Mouse (Mus musculus): Measurements from ENCODE around the gene Ltb4r2. TPM values are rescaled to one million over a fixed set of nuclear protein-coding genes. Genes with fewer than 3 reads are reported as not detected.
"Not testable (repeated sequence)": the region's sequence is repeated elsewhere in the genome, so short reads cannot be mapped to it uniquely, and the experiment has no call there.

Ltb4r2 gene
- polyA plus RNA-seq, 1 experiment from 2014 or later, result 0.31 TPM

DNA sequence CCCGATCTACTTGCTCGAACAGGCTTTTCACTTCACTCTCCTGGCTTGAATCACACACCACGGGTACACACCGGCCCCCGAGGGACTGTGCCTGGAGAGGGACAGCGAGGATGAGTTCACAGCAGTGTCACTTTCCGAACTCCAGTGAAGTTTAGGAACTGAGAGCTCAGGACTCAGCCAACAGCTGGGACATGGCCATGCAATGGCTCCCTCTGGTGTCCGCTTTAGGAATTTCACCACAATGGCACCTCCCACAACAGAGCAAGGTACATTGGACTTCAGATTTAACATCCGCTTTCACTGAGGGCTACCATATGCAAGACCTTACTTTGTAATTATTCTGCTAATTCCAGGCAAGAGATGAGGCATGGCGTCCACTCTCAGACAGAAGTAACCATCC is 17.5 kb upstream of the Ltb4r2 start:
- Histone ChIP-seq H3K4me2 (replicated peaks) (peak overlapping the region; percentile 48), H3K4me3 (replicated peaks) (peak overlapping the region; percentile 10; the same call in 1 of the 2 replicates), H3K9ac (0 out of 2 replicates have a peak overlapping the region, but pooled peaks have one; percentile 30), H3K27me3 (replicated peaks) (no peaks in the 10 kb centered on the region), H3K36me3 (peaks cover 8% of the 10 kb centered on the region), H3K9me3 (no peaks in the 10 kb centered on the region), H3K27ac (no peak overlapping the region), H3K4me1 (replicated peaks) (peaks cover 26% of the 10 kb centered on the region)
- 17% methylated on average over 10 of the region's 10 CpGs for WGBS
- ATAC-seq, result peak; percentile 72

DNA sequence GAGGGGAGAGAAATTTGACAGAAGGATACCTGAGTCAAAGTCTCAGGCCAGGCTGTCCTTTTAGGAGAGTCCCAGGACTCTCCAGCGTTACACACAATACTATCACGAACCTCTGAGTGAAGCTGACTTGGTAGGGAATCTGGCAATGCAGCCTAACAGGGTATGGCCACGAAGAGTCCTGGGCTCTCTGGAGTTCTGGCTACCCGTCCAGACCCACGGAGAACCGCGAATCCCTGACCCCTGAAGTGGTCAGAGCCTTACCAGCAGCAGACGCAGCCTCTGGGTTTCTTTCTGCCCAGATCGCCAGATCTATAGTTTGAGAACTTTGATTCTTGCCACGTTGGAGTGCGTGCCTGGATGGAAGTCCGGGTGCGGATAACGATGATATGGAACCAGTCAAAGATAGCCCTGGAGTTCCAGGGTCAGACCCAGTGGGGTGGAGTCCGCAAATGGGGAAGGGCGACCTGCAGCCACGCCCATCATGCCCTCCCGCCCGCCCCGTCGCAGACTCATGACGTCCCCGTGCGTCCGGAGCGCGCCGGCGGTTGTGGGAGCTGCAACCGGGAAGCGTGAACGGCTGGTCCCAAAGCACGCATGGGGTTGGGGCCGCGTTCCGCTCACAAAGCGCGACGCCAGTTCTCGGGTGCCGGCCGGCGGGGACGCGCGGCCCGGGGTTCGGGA is 15.9 kb upstream of the Ltb4r2 start, which contains the start of the genes Dhrs1 and Nop9:
Gene Dhrs1, minus strand, starts transcription at position 511 of the 681 bp plus-strand sequence.
Gene Nop9, plus strand, starts transcription at position 514 of the 681 bp plus-strand sequence.
- Histone ChIP-seq H3K27me3 (replicated peaks) (no peaks in the 10 kb centered on the region), H3K4me3 (replicated peaks) (peak within 1 kb of the TSS; percentile 92), H3K9me3 (no peaks in the 10 kb centered on the region), H3K4me1 (replicated peaks) (peaks cover 26% of the 10 kb centered on the region), H3K36me3 (peaks cover 15% of the 10 kb centered on the region), H3K9ac (peak within 1 kb of the TSS; percentile 81), H3K4me2 (replicated peaks) (peak within 1 kb of the TSS; percentile 89), H3K27ac (peak within 1 kb of the TSS; percentile 56)
- ATAC-seq, result peak; percentile 95
- 1% methylated on average over 42 of the region's 48 CpGs for WGBS

DNA sequence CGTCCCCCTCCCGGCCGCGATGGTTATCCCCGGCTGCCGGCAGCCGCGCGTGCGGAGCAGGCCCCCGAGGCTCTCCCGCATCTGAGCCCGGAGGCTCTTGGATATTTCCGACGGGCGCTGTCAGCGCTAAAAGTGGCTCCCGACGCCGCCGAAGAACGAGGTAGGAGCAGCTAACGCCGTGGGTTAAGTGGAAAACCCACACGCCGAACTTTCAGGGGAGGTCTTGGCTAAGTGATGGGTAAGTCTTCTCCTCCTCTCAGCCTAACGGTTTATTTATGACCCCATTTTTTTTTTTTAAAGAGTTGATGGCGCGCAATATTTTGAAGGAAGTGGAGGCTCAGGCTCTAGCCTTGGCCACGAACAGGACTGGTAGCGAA is 15.4 kb upstream of the Ltb4r2 start:
- Histone ChIP-seq H3K4me2 (replicated peaks) (peak overlapping the region; percentile 89), H3K9ac (peak overlapping the region; percentile 81), H3K4me3 (replicated peaks) (peak overlapping the region; percentile 92), H3K9me3 (no peaks in the 10 kb centered on the region), H3K36me3 (peaks cover 17% of the 10 kb centered on the region; the same call in 1 of the 2 replicates), H3K27ac (peak overlapping the region; percentile 51; the same call in 1 of the 2 replicates), H3K4me1 (replicated peaks) (peaks cover 26% of the 10 kb centered on the region), H3K27me3 (replicated peaks) (no peaks in the 10 kb centered on the region)
- ATAC-seq, result no peak
- WGBS, result under 1% methylated on average over 31 of the region's 31 CpGs

DNA sequence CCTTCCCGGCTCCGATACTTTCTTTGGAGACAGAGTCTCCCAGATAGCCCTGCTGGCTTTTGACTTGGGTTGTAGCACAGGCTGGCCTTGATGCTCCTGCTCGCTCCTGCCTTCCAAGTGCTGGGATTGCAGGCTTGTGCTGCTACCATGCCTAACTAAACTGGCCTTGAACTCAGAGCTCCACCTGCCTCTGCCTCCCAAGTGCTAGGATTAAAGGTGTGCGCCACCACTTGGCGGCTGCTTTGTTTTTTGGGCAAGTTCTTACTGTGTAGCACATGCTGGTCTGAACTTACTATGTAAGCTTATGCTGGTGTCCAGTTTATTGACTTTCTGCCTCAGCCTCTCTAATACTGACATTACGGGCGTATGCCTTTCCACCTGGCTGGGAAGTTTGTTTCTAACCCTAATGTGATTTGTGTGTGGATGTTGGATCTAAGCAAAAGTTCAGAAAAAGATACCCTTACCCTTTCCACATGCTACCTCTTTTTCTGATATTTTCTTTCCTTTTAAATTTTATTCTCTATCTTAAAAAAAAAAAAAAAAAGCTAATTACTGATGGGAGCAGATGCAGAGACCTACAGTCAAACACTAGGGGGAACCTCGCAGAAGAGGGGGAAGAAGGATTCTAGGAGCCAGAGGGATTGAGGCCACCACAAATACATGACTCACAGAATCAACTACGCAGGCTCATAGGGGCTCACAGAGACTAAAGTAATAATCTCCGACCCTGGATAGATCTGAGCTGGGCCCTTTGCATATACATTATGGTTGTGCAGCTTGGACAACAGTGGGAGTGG is 14.0 kb upstream of the Ltb4r2 start:
- WGBS, result 89% methylated on average over 10 of the region's 10 CpGs
- Histone ChIP-seq H3K4me3 (replicated peaks) (no peak overlapping the region), H3K4me1 (replicated peaks) (peaks cover 26% of the 10 kb centered on the region), H3K4me2 (replicated peaks) (peak overlapping the region; percentile 89), H3K9ac (no peak overlapping the region), H3K9me3 (no peaks in the 10 kb centered on the region), H3K27me3 (replicated peaks) (no peaks in the 10 kb centered on the region), H3K27ac (no peak overlapping the region), H3K36me3 (peaks cover 28% of the 10 kb centered on the region)
- ATAC-seq, result no peak

DNA sequence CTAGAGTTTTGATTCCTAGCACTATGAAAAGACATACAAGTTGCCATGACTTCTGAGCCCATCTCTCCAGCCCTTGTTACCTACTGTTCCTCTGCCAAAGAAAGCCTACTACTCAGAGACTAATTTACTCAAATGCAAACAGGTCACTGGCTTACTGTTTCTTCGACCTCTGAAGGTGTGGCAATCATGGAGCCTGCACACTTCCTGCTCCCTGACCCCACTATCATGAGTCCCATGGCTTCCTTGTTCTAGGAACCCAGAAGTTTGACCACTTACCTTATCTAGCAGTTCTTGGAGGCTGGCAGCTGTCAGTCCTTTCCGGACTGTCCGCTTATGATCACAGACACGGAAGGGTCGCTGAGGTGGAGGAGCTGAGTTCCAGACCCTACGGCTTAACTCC is 3.7 kb upstream of the Ltb4r2 start:
- Histone ChIP-seq H3K27ac (peak overlapping the region; percentile 66; the same call in 1 of the 2 replicates), H3K9ac (no peak overlapping the region), H3K36me3 (peaks cover 27% of the 10 kb centered on the region), H3K4me2 (replicated peaks) (peak overlapping the region; percentile 44), H3K4me1 (replicated peaks) (peaks cover 8% of the 10 kb centered on the region), H3K9me3 (no peaks in the 10 kb centered on the region), H3K4me3 (replicated peaks) (peak overlapping the region; percentile 8; the same call in 1 of the 2 replicates), H3K27me3 (replicated peaks) (peaks cover 11% of the 10 kb centered on the region)
- ATAC-seq, result peak; percentile 31; the same call in 1 of the 2 replicates
- 72% methylated on average over 6 of the region's 6 CpGs for WGBS

DNA sequence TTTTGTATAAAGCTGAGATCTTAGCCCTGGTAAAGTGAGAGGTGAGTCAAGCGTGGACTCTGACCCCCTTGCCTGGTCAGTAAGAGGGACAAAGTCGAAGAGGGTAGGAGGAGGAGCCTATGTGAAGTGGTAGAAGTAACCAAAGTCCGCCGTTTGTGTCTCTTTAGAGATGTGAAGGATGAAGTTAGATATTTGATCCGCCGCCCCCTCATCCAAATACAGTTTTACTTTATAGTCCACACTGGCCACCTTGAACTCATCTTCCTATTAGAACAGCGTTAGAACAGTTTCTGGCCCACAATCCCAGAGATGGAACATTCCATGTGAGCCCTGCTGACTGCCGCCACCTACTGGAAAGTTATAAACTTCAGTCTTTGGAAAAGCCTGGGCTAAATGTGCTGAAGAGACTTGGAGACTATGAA is 2.9 kb upstream of the Ltb4r2 start, which contains the start of gene Cideb:
Gene Cideb, minus strand, starts transcription at position 96 of the 422 bp plus-strand sequence.
- H3K36me3 ChIP-seq, result peaks cover 20% of the 10 kb centered on the region
- WGBS, result 14% methylated on average over 8 of the region's 8 CpGs
- ATAC-seq, result peak; percentile 82
- H3K4me3 ChIP-seq (replicated peaks), result peak within 1 kb of the TSS; percentile 8; the same call in 1 of the 2 replicates
- no peaks in the 10 kb centered on the region for H3K9me3 ChIP-seq
- peak within 1 kb of the TSS; percentile 44 for H3K4me2 ChIP-seq (replicated peaks)
- H3K27ac ChIP-seq, result peak within 1 kb of the TSS; percentile 66
- peaks cover 11% of the 10 kb centered on the region for H3K4me1 ChIP-seq (replicated peaks)
- H3K27me3 ChIP-seq (replicated peaks), result peaks cover 11% of the 10 kb centered on the region
- no peak within 1 kb of the TSS for H3K9ac ChIP-seq

DNA sequence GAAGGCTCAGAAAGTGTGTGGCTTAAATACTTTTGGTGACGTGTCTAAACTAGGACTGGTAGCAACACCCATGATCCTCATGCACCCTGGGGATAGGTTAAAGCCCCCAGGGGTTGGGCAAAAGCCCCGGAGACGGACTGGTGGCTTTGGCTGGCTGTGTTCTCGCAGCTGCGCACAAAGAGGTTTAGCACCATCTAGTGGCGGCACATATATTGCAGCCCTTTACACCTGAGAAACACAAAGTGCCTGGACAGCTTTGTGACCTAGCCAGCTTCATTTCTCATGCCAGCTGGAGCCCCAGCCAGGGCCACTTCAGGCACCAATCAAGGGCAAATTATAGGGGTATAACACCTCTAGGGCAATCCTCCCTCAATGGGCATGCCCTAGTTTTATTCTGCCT is 1.1 kb upstream of the Ltb4r2 start:
- Histone ChIP-seq H3K27me3 (replicated peaks) (peaks cover 14% of the 10 kb centered on the region), H3K4me1 (replicated peaks) (peaks cover 11% of the 10 kb centered on the region), H3K4me2 (replicated peaks) (peak overlapping the region; percentile 49), H3K4me3 (replicated peaks) (peak overlapping the region; percentile 3; the same call in 1 of the 2 replicates)
- not testable (repeated sequence) for H3K9ac ChIP-seq, H3K27ac ChIP-seq, H3K36me3 ChIP-seq, H3K9me3 ChIP-seq
- peak; percentile 2; the same call in 1 of the 2 replicates for ATAC-seq
- WGBS, result 0% methylated on average over 6 of the region's 6 CpGs

DNA sequence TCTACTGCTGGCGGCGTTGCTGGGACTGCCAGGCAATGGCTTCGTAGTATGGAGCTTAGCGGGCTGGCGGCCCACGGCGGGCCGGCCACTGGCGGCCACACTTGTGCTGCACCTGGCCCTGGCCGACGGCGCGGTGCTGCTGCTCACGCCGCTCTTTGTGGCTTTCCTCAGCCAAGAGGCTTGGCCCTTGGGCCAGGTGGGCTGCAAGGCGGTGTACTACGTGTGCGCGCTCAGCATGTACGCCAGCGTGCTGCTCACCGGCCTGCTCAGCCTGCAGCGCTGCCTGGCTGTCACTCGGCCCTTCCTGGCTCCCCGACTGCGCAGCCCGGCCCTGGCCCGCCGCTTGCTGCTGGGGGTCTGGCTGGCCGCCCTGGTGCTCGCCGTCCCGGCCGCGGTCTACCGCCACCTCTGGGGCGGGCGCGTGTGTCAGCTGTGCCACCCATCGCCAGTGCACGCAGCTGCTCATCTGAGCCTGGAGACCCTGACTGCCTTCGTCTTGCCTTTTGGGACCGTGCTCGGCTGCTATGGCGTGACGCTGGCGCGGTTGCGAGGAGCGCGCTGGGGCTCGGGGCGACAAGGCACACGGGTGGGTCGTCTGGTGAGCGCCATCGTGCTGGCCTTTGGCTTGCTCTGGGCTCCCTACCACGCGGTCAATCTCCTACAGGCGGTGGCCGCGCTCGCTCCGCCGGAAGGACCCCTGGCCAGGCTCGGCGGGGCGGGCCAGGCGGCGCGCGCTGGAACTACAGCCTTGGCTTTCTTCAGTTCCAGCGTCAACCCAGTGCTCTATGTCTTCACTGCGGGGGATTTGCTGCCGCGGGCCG is 983 bp downstream of the Ltb4r2 start:
- peak overlapping the region; percentile 52 for H3K4me3 ChIP-seq (replicated peaks)
- WGBS, result 1% methylated on average over 77 of the region's 77 CpGs
- H3K36me3 ChIP-seq, result no peaks in the 10 kb centered on the region
- peak overlapping the region; percentile 48 for H3K27ac ChIP-seq
- peaks cover 11% of the 10 kb centered on the region for H3K4me1 ChIP-seq (replicated peaks)
- peaks cover 23% of the 10 kb centered on the region for H3K27me3 ChIP-seq (replicated peaks)
- peak overlapping the region; percentile 100 for H3K4me2 ChIP-seq (replicated peaks)
- H3K9me3 ChIP-seq, result no peaks in the 10 kb centered on the region
- ATAC-seq, result peak; percentile 53
- H3K9ac ChIP-seq, result peak overlapping the region; percentile 74

DNA sequence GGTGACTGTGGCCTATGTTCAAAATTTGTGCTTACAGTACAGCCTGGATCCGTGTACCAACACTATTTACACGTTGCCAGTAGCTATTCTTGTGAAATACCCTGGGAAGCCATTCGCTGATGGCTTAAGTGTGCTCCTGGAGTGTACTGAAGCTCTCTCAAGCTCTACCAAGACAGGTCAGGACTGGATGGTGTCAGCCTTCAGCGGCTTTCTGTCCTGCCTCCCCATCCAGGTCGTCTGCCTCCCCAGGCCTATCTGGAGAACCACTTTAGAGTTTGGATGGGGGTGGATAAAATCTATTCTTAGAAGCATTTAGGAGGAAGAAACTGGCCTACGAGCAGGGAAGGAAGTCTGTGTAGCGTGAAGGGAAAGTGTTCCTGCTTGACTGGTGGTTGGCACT is 1.9 kb downstream of the Ltb4r2 start:
- WGBS, result 59% methylated on average over 7 of the region's 7 CpGs
- no peaks in the 10 kb centered on the region for H3K36me3 ChIP-seq
- ATAC-seq, result no peak
- peaks cover 25% of the 10 kb centered on the region for H3K27me3 ChIP-seq (replicated peaks)
- peaks cover 17% of the 10 kb centered on the region for H3K4me1 ChIP-seq (replicated peaks)
- H3K4me2 ChIP-seq (replicated peaks), result peak overlapping the region; percentile 100
- H3K9ac ChIP-seq, result 0 out of 2 replicates have a peak overlapping the region, but pooled peaks have one; percentile 74
- H3K4me3 ChIP-seq (replicated peaks), result no peak overlapping the region
- H3K9me3 ChIP-seq, result no peaks in the 10 kb centered on the region
- H3K27ac ChIP-seq, result no peak overlapping the region

DNA sequence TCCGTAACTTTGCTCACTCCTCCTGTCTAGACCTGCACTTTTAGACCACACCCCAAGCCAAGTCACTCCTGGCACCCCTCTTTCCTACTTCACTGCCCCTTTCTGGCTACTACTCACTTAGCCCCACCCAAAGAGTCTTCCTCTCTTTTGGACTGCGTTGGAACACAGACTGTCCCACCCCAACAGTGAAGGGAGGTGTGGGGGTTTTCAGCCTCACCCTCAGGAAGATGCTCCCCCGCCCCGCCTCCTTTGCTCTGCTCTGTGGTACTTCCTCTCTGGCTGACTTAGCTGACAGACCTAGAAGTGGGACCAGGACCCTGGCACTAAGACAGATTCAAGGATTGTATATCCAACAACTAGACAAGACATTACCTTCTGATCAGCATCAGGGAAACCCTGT is 4.5 kb downstream of the Ltb4r2 start, which contains the start of gene Ltb4r1:
Gene Ltb4r1, plus strand, starts transcription at position 267 of the 400 bp plus-strand sequence.
- no peak for ATAC-seq
- WGBS, result 64% methylated on average over 4 of the region's 4 CpGs
- H3K27me3 ChIP-seq (replicated peaks), result peaks cover 25% of the 10 kb centered on the region

DNA sequence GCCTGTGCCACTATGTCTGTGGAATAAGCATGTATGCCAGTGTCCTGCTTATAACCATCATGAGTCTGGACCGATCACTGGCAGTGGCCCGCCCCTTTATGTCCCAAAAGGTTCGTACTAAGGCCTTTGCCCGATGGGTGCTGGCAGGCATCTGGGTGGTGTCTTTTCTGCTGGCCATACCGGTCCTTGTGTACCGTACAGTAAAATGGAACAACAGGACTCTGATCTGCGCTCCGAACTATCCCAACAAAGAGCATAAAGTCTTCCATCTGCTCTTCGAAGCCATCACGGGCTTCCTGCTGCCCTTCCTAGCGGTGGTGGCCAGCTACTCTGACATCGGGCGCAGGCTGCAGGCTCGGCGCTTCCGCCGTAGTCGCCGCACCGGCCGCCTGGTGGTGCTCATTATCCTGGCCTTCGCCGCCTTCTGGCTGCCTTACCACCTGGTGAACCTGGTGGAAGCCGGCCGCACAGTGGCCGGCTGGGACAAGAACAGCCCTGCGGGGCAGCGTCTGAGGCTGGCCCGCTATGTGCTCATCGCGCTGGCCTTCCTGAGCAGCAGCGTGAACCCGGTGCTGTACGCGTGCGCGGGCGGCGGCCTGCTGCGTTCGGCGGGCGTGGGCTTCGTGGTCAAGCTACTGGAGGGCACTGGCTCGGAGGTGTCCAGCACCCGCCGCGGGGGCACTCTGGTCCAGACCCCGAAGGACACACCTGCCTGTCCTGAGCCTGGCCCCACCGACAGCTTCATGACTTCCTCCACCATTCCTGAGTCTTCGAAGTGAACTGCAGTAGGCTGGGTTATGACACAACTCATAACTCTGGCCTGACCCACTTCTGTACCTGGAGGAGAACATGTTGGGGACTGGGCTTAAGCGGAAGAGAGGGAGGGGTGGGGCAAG is 6.5 kb downstream of the Ltb4r2 start:
- ATAC-seq, result peak; percentile 73
- H3K9me3 ChIP-seq, result no peaks in the 10 kb centered on the region
- peak overlapping the region; percentile 58 for H3K9ac ChIP-seq
- peaks cover 7% of the 10 kb centered on the region; the same call in 1 of the 2 replicates for H3K4me1 ChIP-seq (replicated peaks)
- peak overlapping the region; percentile 41 for H3K4me3 ChIP-seq (replicated peaks)
- no peaks in the 10 kb centered on the region for H3K36me3 ChIP-seq
- 12% methylated on average over 52 of the region's 52 CpGs for WGBS
- peak overlapping the region; percentile 93 for H3K4me2 ChIP-seq (replicated peaks)
- peaks cover 14% of the 10 kb centered on the region for H3K27me3 ChIP-seq (replicated peaks)
- no peak overlapping the region for H3K27ac ChIP-seq

More for the DNA sequence above, 4.5 kb downstream of the Ltb4r2 start, which contains the start of gene Ltb4r1:
- no peak within 1 kb of the TSS for H3K4me3 ChIP-seq (replicated peaks)
- H3K9me3 ChIP-seq, result no peaks in the 10 kb centered on the region
- no peak within 1 kb of the TSS for H3K27ac ChIP-seq
- H3K4me2 ChIP-seq (replicated peaks), result no peak within 1 kb of the TSS
- no peak within 1 kb of the TSS for H3K9ac ChIP-seq
- H3K4me1 ChIP-seq (replicated peaks), result peaks cover 17% of the 10 kb centered on the region
- H3K36me3 ChIP-seq, result no peaks in the 10 kb centered on the region
